Mouse (Mus musculus): ENCODE data around the gene Lrrc8a. TPM values are rescaled to one million over a fixed set of nuclear protein-coding genes. Genes with fewer than 3 reads are reported as not detected.

Lrrc8a gene
- polyA plus RNA-seq, 1 experiment from 2014 or later = 22.8 TPM

GRCm38 (mm10) chr2:30266392-30266941 is 29.0 kb downstream of the Lrrc8a start:
- H3K4me3 ChIP-seq (replicated peaks) = no peak overlapping the region
- no peaks in the 10 kb centered on the region for H3K9me3 ChIP-seq
- peaks cover 24% of the 10 kb centered on the region for H3K4me1 ChIP-seq
- no peak overlapping the region for H3K4me2 ChIP-seq
- no peak overlapping the region for H3K9ac ChIP-seq
- no peak for ATAC-seq (ENCODE audit: low FRiP score)
- H3K36me3 ChIP-seq (replicated peaks) = peaks cover 41% of the 10 kb centered on the region
- peak overlapping the region; percentile 70 for H3K27ac ChIP-seq
- H3K27me3 ChIP-seq = no peaks in the 10 kb centered on the region
- 13% methylated on average over 4 of the region's 4 CpGs for WGBS

- ATAC-seq (ENCODE audit: low FRiP score) = no peak
- H3K4me2 ChIP-seq = no peak overlapping the region
- peaks cover 24% of the 10 kb centered on the region for H3K4me1 ChIP-seq
- no peak overlapping the region for H3K27ac ChIP-seq
- H3K36me3 ChIP-seq (replicated peaks) = peaks cover 31% of the 10 kb centered on the region
- 94% methylated on average over 2 of the region's 2 CpGs for WGBS
- no peaks in the 10 kb centered on the region for H3K9me3 ChIP-seq
- no peak overlapping the region for H3K4me3 ChIP-seq (replicated peaks)
- no peaks in the 10 kb centered on the region for H3K27me3 ChIP-seq
- H3K9ac ChIP-seq = peak overlapping the region; percentile 17; the same call in 1 of the 2 replicates
Observed at GRCm38 (mm10) chr2:30267466-30267865, 30.0 kb downstream of the Lrrc8a start.

- H3K27ac ChIP-seq = no peak overlapping the region
Observed at GRCm38 (mm10) chr2:30268371-30268770, 30.9 kb downstream of the Lrrc8a start.

GRCm38 (mm10) chr2:30269241-30269990 is 31.9 kb downstream of the Lrrc8a start:
- no peak for ATAC-seq (ENCODE audit: low FRiP score)
- H3K9ac ChIP-seq = no peak overlapping the region; the same call in 1 of the 2 replicates
- no peak overlapping the region for H3K4me2 ChIP-seq
- no peaks in the 10 kb centered on the region for H3K9me3 ChIP-seq
- H3K4me1 ChIP-seq = peaks cover 19% of the 10 kb centered on the region
- no peak overlapping the region for H3K4me3 ChIP-seq (replicated peaks)
- H3K36me3 ChIP-seq (replicated peaks) = peaks cover 16% of the 10 kb centered on the region
- H3K27ac ChIP-seq = peak overlapping the region; percentile 31; the same call in 1 of the 2 replicates
- H3K27me3 ChIP-seq = no peaks in the 10 kb centered on the region
- WGBS = 92% methylated on average over 17 of the region's 17 CpGs

More at GRCm38 (mm10) chr2:30268371-30268770, 30.9 kb downstream of the Lrrc8a start:
- Histone ChIP-seq H3K4me1 (peaks cover 20% of the 10 kb centered on the region), H3K36me3 (replicated peaks) (peaks cover 27% of the 10 kb centered on the region), H3K9me3 (no peaks in the 10 kb centered on the region), H3K4me3 (replicated peaks) (no peak overlapping the region), H3K4me2 (no peak overlapping the region), H3K9ac (no peak overlapping the region), H3K27me3 (no peaks in the 10 kb centered on the region)
- no peak for ATAC-seq (ENCODE audit: low FRiP score)
- 57% methylated on average over 4 of the region's 4 CpGs for WGBS

GRCm38 (mm10) chr2:30270134-30270533 is 32.6 kb downstream of the Lrrc8a start:
- 63% methylated on average over 1 of the region's 1 CpGs for WGBS
- H3K27ac ChIP-seq = no peak overlapping the region
- no peak overlapping the region for H3K9ac ChIP-seq
- peaks cover 19% of the 10 kb centered on the region for H3K4me1 ChIP-seq
- no peak overlapping the region for H3K4me2 ChIP-seq
- H3K4me3 ChIP-seq (replicated peaks) = no peak overlapping the region
- ATAC-seq (ENCODE audit: low FRiP score) = no peak
- H3K9me3 ChIP-seq = no peaks in the 10 kb centered on the region
- no peaks in the 10 kb centered on the region for H3K27me3 ChIP-seq
- peaks cover 9% of the 10 kb centered on the region for H3K36me3 ChIP-seq (replicated peaks)

GRCm38 (mm10) chr2:30280743-30281142 is 43.2 kb downstream of the Lrrc8a start, which contains the start of gene Gm28038:
Gm28038 (plus strand) TSS chr2:30281043.
- 94% methylated on average over 11 of the region's 11 CpGs for WGBS
- Histone ChIP-seq H3K9me3 (no peaks in the 10 kb centered on the region), H3K9ac (no peak within 1 kb of the TSS), H3K4me2 (no peak within 1 kb of the TSS), H3K27me3 (no peaks in the 10 kb centered on the region), H3K4me1 (peaks cover 9% of the 10 kb centered on the region), H3K4me3 (replicated peaks) (no peak within 1 kb of the TSS), H3K27ac (no peak within 1 kb of the TSS), H3K36me3 (replicated peaks) (peaks cover 7% of the 10 kb centered on the region; the same call in 1 of the 2 replicates)
- ATAC-seq (ENCODE audit: low FRiP score) = no peak

GRCm38 (mm10) chr2:30281651-30282050 is 44.1 kb downstream of the Lrrc8a start:
- Histone ChIP-seq H3K4me1 (peaks cover 10% of the 10 kb centered on the region), H3K27me3 (no peaks in the 10 kb centered on the region), H3K27ac (no peak overlapping the region), H3K36me3 (replicated peaks) (peaks cover 7% of the 10 kb centered on the region; the same call in 1 of the 2 replicates), H3K4me3 (replicated peaks) (no peak overlapping the region), H3K9me3 (no peaks in the 10 kb centered on the region), H3K4me2 (no peak overlapping the region), H3K9ac (no peak overlapping the region)
- no peak for ATAC-seq (ENCODE audit: low FRiP score)
- 84% methylated on average over 3 of the region's 3 CpGs for WGBS

- Histone ChIP-seq H3K4me3 (replicated peaks) (no peak overlapping the region), H3K27me3 (no peaks in the 10 kb centered on the region), H3K4me1 (peaks cover 22% of the 10 kb centered on the region), H3K4me2 (no peak overlapping the region), H3K27ac (no peak overlapping the region), H3K36me3 (replicated peaks) (peaks cover 7% of the 10 kb centered on the region), H3K9ac (no peak overlapping the region), H3K9me3 (no peaks in the 10 kb centered on the region)
- WGBS = 91% methylated on average over 2 of the region's 2 CpGs
- ATAC-seq (ENCODE audit: low FRiP score) = no peak
Observed at GRCm38 (mm10) chr2:30283193-30283592, 45.7 kb downstream of the Lrrc8a start.

- peaks cover 5% of the 10 kb centered on the region for H3K36me3 ChIP-seq (replicated peaks)
- peak overlapping the region; percentile 90; the same call in 1 of the 2 replicates for H3K9ac ChIP-seq
- ATAC-seq (ENCODE audit: low FRiP score) = no peak
- H3K4me2 ChIP-seq = peak overlapping the region; percentile 99
- H3K4me3 ChIP-seq (replicated peaks) = peak overlapping the region; percentile 96
- no peaks in the 10 kb centered on the region for H3K9me3 ChIP-seq
- H3K27me3 ChIP-seq = no peaks in the 10 kb centered on the region
- H3K27ac ChIP-seq = no peak overlapping the region
- WGBS = 88% methylated on average over 5 of the region's 5 CpGs
- H3K4me1 ChIP-seq = peaks cover 22% of the 10 kb centered on the region
Observed at GRCm38 (mm10) chr2:30285004-30285403, 47.5 kb downstream of the Lrrc8a start.

GRCm38 (mm10) chr2:30285416-30286181 is 48.1 kb downstream of the Lrrc8a start:
- Histone ChIP-seq H3K4me2 (peak overlapping the region; percentile 99), H3K4me1 (peaks cover 22% of the 10 kb centered on the region), H3K27me3 (no peaks in the 10 kb centered on the region), H3K9me3 (no peaks in the 10 kb centered on the region), H3K9ac (peak overlapping the region; percentile 90), H3K36me3 (replicated peaks) (peaks cover 7% of the 10 kb centered on the region), H3K4me3 (replicated peaks) (peak overlapping the region; percentile 96), H3K27ac (0 out of 2 replicates have a peak overlapping the region, but pooled peaks have one; percentile 75)
- peak; percentile 70 for ATAC-seq (ENCODE audit: low FRiP score)
- 18% methylated on average over 38 of the region's 38 CpGs for WGBS

GRCm38 (mm10) chr2:30286192-30287026 is 48.9 kb downstream of the Lrrc8a start, which contains the start of the genes Dolk and Nup188:
Dolk (minus strand) TSS chr2:30286334.
Nup188 (plus strand) TSS chr2:30286397.
- under 1% methylated on average over 67 of the region's 68 CpGs for WGBS
- Histone ChIP-seq H3K27ac (peak within 1 kb of the TSS; percentile 75), H3K4me3 (replicated peaks) (peak within 1 kb of the TSS; percentile 96), H3K36me3 (replicated peaks) (peaks cover 9% of the 10 kb centered on the region), H3K4me1 (peaks cover 22% of the 10 kb centered on the region), H3K27me3 (no peaks in the 10 kb centered on the region), H3K4me2 (peak within 1 kb of the TSS; percentile 99), H3K9ac (peak within 1 kb of the TSS; percentile 90), H3K9me3 (no peaks in the 10 kb centered on the region)
- peak; percentile 98 for ATAC-seq (ENCODE audit: low FRiP score)

All from forebrain, embryonic 12.5 days (tissue).